Mouse (Mus musculus): Measurements from ENCODE around the gene F12. TPM values are rescaled to one million over a fixed set of nuclear protein-coding genes. Genes with fewer than 3 reads are reported as not detected.

The F12 gene
- polyA plus RNA-seq, 1 experiment from 2014 or later, result not detected

GRCm38 (mm10) chr13:55420018-55420932 lies 6.3 kb downstream of the F12 start:
- Histone ChIP-seq H3K27ac (no peak overlapping the region), H3K36me3 (no peaks in the 10 kb centered on the region), H3K27me3 (ENCODE audit: low read depth, poor library complexity, severe bottlenecking) (peaks cover 65% of the 10 kb centered on the region), H3K4me1 (peaks cover 22% of the 10 kb centered on the region), H3K4me3 (0 out of 2 replicates have a peak overlapping the region, but pooled peaks have one; percentile 0), H3K9me3 (replicated peaks) (no peaks in the 10 kb centered on the region)
- 27% methylated on average over 51 of the region's 51 CpGs for WGBS
- DNase-seq (ENCODE audit: low spot score), result no peak

GRCm38 (mm10) chr13:55419142-55419541 lies 7.5 kb downstream of the F12 start:
- DNase-seq (ENCODE audit: low spot score), result no peak
- WGBS, result 82% methylated on average over 5 of the region's 5 CpGs
- H3K4me1 ChIP-seq, result peaks cover 29% of the 10 kb centered on the region

GRCm38 (mm10) chr13:55418004-55418403 lies 8.6 kb downstream of the F12 start:
- peaks cover 87% of the 10 kb centered on the region for H3K27me3 ChIP-seq (ENCODE audit: low read depth, poor library complexity, severe bottlenecking)
- peak; percentile 89 for DNase-seq (ENCODE audit: low spot score)
- H3K27ac ChIP-seq, result no peak overlapping the region
- H3K4me1 ChIP-seq, result peaks cover 29% of the 10 kb centered on the region
- H3K36me3 ChIP-seq, result no peaks in the 10 kb centered on the region
- H3K4me3 ChIP-seq, result no peak overlapping the region
- WGBS, result 16% methylated on average over 12 of the region's 12 CpGs
- H3K9me3 ChIP-seq (replicated peaks), result no peaks in the 10 kb centered on the region

More at GRCm38 (mm10) chr13:55419142-55419541, 7.5 kb downstream of the F12 start:
- no peaks in the 10 kb centered on the region for H3K36me3 ChIP-seq
- H3K9me3 ChIP-seq (replicated peaks), result no peaks in the 10 kb centered on the region
- no peak overlapping the region for H3K27ac ChIP-seq
- no peak overlapping the region for H3K4me3 ChIP-seq
- H3K27me3 ChIP-seq (ENCODE audit: low read depth, poor library complexity, severe bottlenecking), result peaks cover 77% of the 10 kb centered on the region

GRCm38 (mm10) chr13:55414743-55415380 lies 11.7 kb downstream of the F12 start, which contains the start of gene Pfn3:
Gene Pfn3, minus strand, starts transcription at chr13:55415232.
- 10% methylated on average over 41 of the region's 41 CpGs for WGBS
- Histone ChIP-seq H3K36me3 (no peaks in the 10 kb centered on the region), H3K4me3 (peak within 1 kb of the TSS; percentile 53), H3K27me3 (ENCODE audit: low read depth, poor library complexity, severe bottlenecking) (peaks cover 65% of the 10 kb centered on the region), H3K9me3 (replicated peaks) (no peaks in the 10 kb centered on the region), H3K4me1 (peaks cover 15% of the 10 kb centered on the region), H3K27ac (peak within 1 kb of the TSS; percentile 53; the same call in 1 of the 2 replicates)
- peak; percentile 75 for DNase-seq (ENCODE audit: low spot score)

- no peak overlapping the region for H3K27ac ChIP-seq
- 83% methylated on average over 12 of the region's 12 CpGs for WGBS
- DNase-seq (ENCODE audit: low spot score), result no peak
- peaks cover 13% of the 10 kb centered on the region for H3K4me1 ChIP-seq
- H3K27me3 ChIP-seq (ENCODE audit: low read depth, poor library complexity, severe bottlenecking), result peaks cover 56% of the 10 kb centered on the region
- no peak overlapping the region for H3K4me3 ChIP-seq
- H3K36me3 ChIP-seq, result no peaks in the 10 kb centered on the region
- no peaks in the 10 kb centered on the region for H3K9me3 ChIP-seq (replicated peaks)
These were observed 13.3 kb downstream of the F12 start for GRCm38 (mm10) chr13:55413333-55413732.

- Histone ChIP-seq H3K4me1 (peaks cover 8% of the 10 kb centered on the region), H3K9me3 (replicated peaks) (no peaks in the 10 kb centered on the region), H3K27ac (no peak overlapping the region), H3K36me3 (no peaks in the 10 kb centered on the region), H3K27me3 (ENCODE audit: low read depth, poor library complexity, severe bottlenecking) (peaks cover 51% of the 10 kb centered on the region), H3K4me3 (no peak overlapping the region)
- WGBS, result 81% methylated on average over 13 of the region's 13 CpGs
- DNase-seq (ENCODE audit: low spot score), result no peak
These were observed 13.8 kb downstream of the F12 start for GRCm38 (mm10) chr13:55412643-55413307.

GRCm38 (mm10) chr13:55411826-55412225 lies 14.8 kb downstream of the F12 start:
- peaks cover 8% of the 10 kb centered on the region for H3K4me1 ChIP-seq
- H3K27ac ChIP-seq, result no peak overlapping the region
- no peak overlapping the region for H3K4me3 ChIP-seq
- H3K27me3 ChIP-seq (ENCODE audit: low read depth, poor library complexity, severe bottlenecking), result peaks cover 42% of the 10 kb centered on the region
- no peaks in the 10 kb centered on the region for H3K36me3 ChIP-seq
- no peak for DNase-seq (ENCODE audit: low spot score)
- WGBS, result 74% methylated on average over 7 of the region's 7 CpGs
- no peaks in the 10 kb centered on the region for H3K9me3 ChIP-seq (replicated peaks)

- H3K36me3 ChIP-seq, result no peaks in the 10 kb centered on the region
- H3K9me3 ChIP-seq (replicated peaks), result no peaks in the 10 kb centered on the region
- DNase-seq (ENCODE audit: low spot score), result no peak
- no peak overlapping the region for H3K27ac ChIP-seq
- no peak overlapping the region for H3K4me3 ChIP-seq
- WGBS, result 87% methylated on average over 19 of the region's 19 CpGs
- H3K27me3 ChIP-seq (ENCODE audit: low read depth, poor library complexity, severe bottlenecking), result peaks cover 28% of the 10 kb centered on the region
- H3K4me1 ChIP-seq, result peaks cover 16% of the 10 kb centered on the region
These were observed 18.0 kb downstream of the F12 start for GRCm38 (mm10) chr13:55408546-55409120.

- Histone ChIP-seq H3K4me1 (peaks cover 16% of the 10 kb centered on the region), H3K4me3 (no peak overlapping the region), H3K36me3 (no peaks in the 10 kb centered on the region), H3K9me3 (replicated peaks) (no peaks in the 10 kb centered on the region), H3K27me3 (ENCODE audit: low read depth, poor library complexity, severe bottlenecking) (peaks cover 28% of the 10 kb centered on the region; the same call in 1 of the 2 replicates), H3K27ac (no peak overlapping the region)
- 87% methylated on average over 4 of the region's 4 CpGs for WGBS
- no peak for DNase-seq (ENCODE audit: low spot score)
These were observed 19.3 kb downstream of the F12 start for GRCm38 (mm10) chr13:55407341-55407740.

- H3K4me3 ChIP-seq, result peak overlapping the region; percentile 31; the same call in 1 of the 2 replicates
- peak overlapping the region; percentile 86 for H3K27ac ChIP-seq
- WGBS, result 78% methylated on average over 13 of the region's 13 CpGs
- peaks cover 33% of the 10 kb centered on the region; the same call in 1 of the 2 replicates for H3K27me3 ChIP-seq (ENCODE audit: low read depth, poor library complexity, severe bottlenecking)
- no peaks in the 10 kb centered on the region for H3K9me3 ChIP-seq (replicated peaks)
- H3K36me3 ChIP-seq, result no peaks in the 10 kb centered on the region
- peaks cover 16% of the 10 kb centered on the region for H3K4me1 ChIP-seq
- DNase-seq (ENCODE audit: low spot score), result no peak
These were observed 20.7 kb downstream of the F12 start for GRCm38 (mm10) chr13:55405783-55406390.

GRCm38 (mm10) chr13:55404853-55405782 lies 21.5 kb downstream of the F12 start:
- peaks cover 41% of the 10 kb centered on the region for H3K27me3 ChIP-seq (ENCODE audit: low read depth, poor library complexity, severe bottlenecking)
- peak overlapping the region; percentile 86 for H3K27ac ChIP-seq
- no peaks in the 10 kb centered on the region for H3K36me3 ChIP-seq
- peak overlapping the region; percentile 31 for H3K4me3 ChIP-seq
- peak; percentile 92 for DNase-seq (ENCODE audit: low spot score)
- no peaks in the 10 kb centered on the region for H3K9me3 ChIP-seq (replicated peaks)
- H3K4me1 ChIP-seq, result peaks cover 16% of the 10 kb centered on the region
- 15% methylated on average over 11 of the region's 11 CpGs for WGBS
